Mouse (Mus musculus) neural tube, embryonic 15.5 days (tissue): Measurements from ENCODE around the gene Fpr3. TPM values are rescaled to one million over a fixed set of nuclear protein-coding genes. Genes with fewer than 3 reads are reported as not detected.

Source experiments
- ATAC-seq: fragments of 200-750 bp; cut with Nextera tagmentation; 2 replicates; pipeline ENCODE4 v1.8.0; 2017; ENCODE audit warnings: mild to moderate bottlenecking, moderate TSS enrichment, moderate library complexity; ENCODE audit not compliant: low FRiP score
- H3K27ac ChIP-seq: fragments of 300-500 bp; sonication (generic); replicated peaks from 2 replicates; pipeline ENCODE4 v1.5.1; 2015; ENCODE audit warnings: mild to moderate bottlenecking, inconsistent platforms
- H3K27me3 ChIP-seq: fragments of 300-500 bp; sonication (generic); replicated peaks from 2 replicates; pipeline ENCODE4 v1.6.1; 2015; ENCODE audit warnings: inconsistent platforms
- H3K36me3 ChIP-seq: fragments of 300-500 bp; sonication (generic); 2 replicates; pipeline ENCODE4 v1.6.1; 2015; ENCODE audit warnings: inconsistent platforms
- H3K4me1 ChIP-seq: fragments of 300-500 bp; sonication (generic); 2 replicates; pipeline ENCODE4 v1.6.1; 2015; ENCODE audit warnings: inconsistent platforms
- H3K4me2 ChIP-seq: fragments of 300-500 bp; sonication (generic); 2 replicates; pipeline ENCODE4 v1.6.1; 2015; ENCODE audit warnings: inconsistent platforms, mild to moderate bottlenecking, moderate library complexity
- H3K4me3 ChIP-seq: fragments of 300-500 bp; sonication (generic); replicated peaks from 2 replicates; pipeline ENCODE4 v1.5.1; 2015; ENCODE audit warnings: mild to moderate bottlenecking, inconsistent platforms
- H3K9ac ChIP-seq: fragments of 300-500 bp; sonication (generic); replicated peaks from 2 replicates; pipeline ENCODE4 v1.6.1; 2015; ENCODE audit warnings: mild to moderate bottlenecking, inconsistent platforms
- H3K9me3 ChIP-seq: fragments of 300-500 bp; sonication (generic); replicated peaks from 2 replicates; pipeline ENCODE4 v1.6.1; 2016; ENCODE audit warnings: inconsistent platforms
- WGBS: fragments of 180-500 bp; shearing (Covaris S2); methylation state at CpG from one replicate; pipeline ENCODE4 v1.1.7; 2015; ENCODE audit warnings: mixed read lengths; 5-methylcytosine and 5-hydroxymethylcytosine counted together
- polyA plus RNA-seq: library from polyadenylated mRNA; unstranded; fragments of >200 nt; fragmentation: Nextera tagmentation; extraction: Ambion mirVana; gene quantifications from 2 replicates; pipeline ENCODE4 v1.2.1, GENCODE M21; 2015

Gene Fpr3
- polyA plus RNA-seq, 1 experiment from 2014 or later = not detected

- no peak overlapping the region for H3K4me2 ChIP-seq
- H3K36me3 ChIP-seq = no peaks in the 10 kb centered on the region
- WGBS = 63% methylated on average over 1 of the region's 1 CpGs
- ATAC-seq = no peak
- H3K9ac ChIP-seq = no peak overlapping the region
- no peaks in the 10 kb centered on the region for H3K4me1 ChIP-seq
- H3K9me3 ChIP-seq = no peaks in the 10 kb centered on the region
- no peak overlapping the region for H3K4me3 ChIP-seq
- no peak overlapping the region for H3K27ac ChIP-seq
- no peaks in the 10 kb centered on the region for H3K27me3 ChIP-seq
Observed at GRCm38 (mm10) chr17:17856612-17857011, 31.0 kb upstream of the Fpr3 start.

- ATAC-seq = no peak
- WGBS = 90% methylated on average over 1 of the region's 1 CpGs
- no peak overlapping the region for H3K27ac ChIP-seq
Observed at GRCm38 (mm10) chr17:17857446-17857845, 30.2 kb upstream of the Fpr3 start.

GRCm38 (mm10) chr17:17860110-17860509 is 27.5 kb upstream of the Fpr3 start:
- 91% methylated on average over 3 of the region's 3 CpGs for WGBS
- no peaks in the 10 kb centered on the region for H3K4me1 ChIP-seq
- H3K4me3 ChIP-seq = no peak overlapping the region
- H3K9me3 ChIP-seq = no peaks in the 10 kb centered on the region
- H3K27me3 ChIP-seq = no peaks in the 10 kb centered on the region
- H3K36me3 ChIP-seq = peaks cover 16% of the 10 kb centered on the region
- H3K9ac ChIP-seq = no peak overlapping the region
- H3K4me2 ChIP-seq = no peak overlapping the region
- no peak for ATAC-seq
- H3K27ac ChIP-seq = no peak overlapping the region

More at GRCm38 (mm10) chr17:17857446-17857845, 30.2 kb upstream of the Fpr3 start:
- Histone ChIP-seq H3K9ac (no peak overlapping the region), H3K27me3 (no peaks in the 10 kb centered on the region), H3K9me3 (no peaks in the 10 kb centered on the region), H3K36me3 (no peaks in the 10 kb centered on the region; the same call in 1 of the 2 replicates), H3K4me3 (no peak overlapping the region), H3K4me2 (no peak overlapping the region), H3K4me1 (no peaks in the 10 kb centered on the region)

GRCm38 (mm10) chr17:17862360-17862759 is 25.3 kb upstream of the Fpr3 start:
- H3K9ac ChIP-seq = no peak overlapping the region
- 83% methylated on average over 1 of the region's 1 CpGs for WGBS
- no peaks in the 10 kb centered on the region for H3K9me3 ChIP-seq
- peaks cover 17% of the 10 kb centered on the region for H3K36me3 ChIP-seq
- H3K27ac ChIP-seq = no peak overlapping the region
- no peaks in the 10 kb centered on the region for H3K4me1 ChIP-seq
- no peaks in the 10 kb centered on the region for H3K27me3 ChIP-seq
- no peak overlapping the region for H3K4me2 ChIP-seq
- ATAC-seq = no peak
- H3K4me3 ChIP-seq = no peak overlapping the region

- no peak for ATAC-seq
- Histone ChIP-seq H3K9me3 (no peaks in the 10 kb centered on the region), H3K4me2 (no peak overlapping the region), H3K4me3 (no peak overlapping the region), H3K4me1 (no peaks in the 10 kb centered on the region), H3K27me3 (no peaks in the 10 kb centered on the region), H3K36me3 (peaks cover 17% of the 10 kb centered on the region), H3K9ac (no peak overlapping the region), H3K27ac (no peak overlapping the region)
- WGBS = 55% methylated on average over 2 of the region's 2 CpGs
Observed at GRCm38 (mm10) chr17:17865168-17865567, 22.5 kb upstream of the Fpr3 start.

- WGBS = 87% methylated on average over 11 of the region's 11 CpGs
- Histone ChIP-seq H3K4me3 (no peak overlapping the region), H3K27me3 (no peaks in the 10 kb centered on the region), H3K27ac (no peak overlapping the region), H3K4me2 (no peak overlapping the region), H3K4me1 (no peaks in the 10 kb centered on the region), H3K36me3 (peaks cover 17% of the 10 kb centered on the region), H3K9me3 (no peaks in the 10 kb centered on the region), H3K9ac (no peak overlapping the region)
- ATAC-seq = no peak
Observed at GRCm38 (mm10) chr17:17866801-17867469, 20.7 kb upstream of the Fpr3 start.

- no peaks in the 10 kb centered on the region for H3K36me3 ChIP-seq
- H3K4me2 ChIP-seq = no peak overlapping the region
- H3K9me3 ChIP-seq = peaks cover 5% of the 10 kb centered on the region; the same call in 1 of the 2 replicates
- no peak overlapping the region for H3K4me3 ChIP-seq
- 79% methylated on average over 2 of the region's 2 CpGs for WGBS
- H3K4me1 ChIP-seq = no peaks in the 10 kb centered on the region
- no peak for ATAC-seq
- H3K9ac ChIP-seq = no peak overlapping the region
- no peak overlapping the region for H3K27ac ChIP-seq
- H3K27me3 ChIP-seq = no peaks in the 10 kb centered on the region
Observed at GRCm38 (mm10) chr17:17870892-17871550, 16.6 kb upstream of the Fpr3 start.

- no peak for ATAC-seq
- Histone ChIP-seq H3K4me2 (no peak overlapping the region), H3K27me3 (no peaks in the 10 kb centered on the region), H3K9ac (no peak overlapping the region), H3K27ac (no peak overlapping the region), H3K9me3 (peaks cover 5% of the 10 kb centered on the region; the same call in 1 of the 2 replicates), H3K36me3 (no peaks in the 10 kb centered on the region), H3K4me3 (no peak overlapping the region), H3K4me1 (no peaks in the 10 kb centered on the region)
- 83% methylated on average over 2 of the region's 2 CpGs for WGBS
Observed at GRCm38 (mm10) chr17:17871697-17872096, 16.0 kb upstream of the Fpr3 start.

- ATAC-seq = no peak
- Histone ChIP-seq H3K4me2 (no peak overlapping the region), H3K9me3 (no peaks in the 10 kb centered on the region), H3K4me3 (no peak overlapping the region), H3K9ac (no peak overlapping the region), H3K4me1 (no peaks in the 10 kb centered on the region), H3K27ac (no peak overlapping the region), H3K27me3 (no peaks in the 10 kb centered on the region), H3K36me3 (no peaks in the 10 kb centered on the region)
- WGBS = 97% methylated on average over 1 of the region's 1 CpGs
Observed at GRCm38 (mm10) chr17:17879347-17879746, 8.3 kb upstream of the Fpr3 start.

GRCm38 (mm10) chr17:17882672-17883071 is 5.0 kb upstream of the Fpr3 start:
- Histone ChIP-seq H3K27me3 (no peaks in the 10 kb centered on the region), H3K36me3 (no peaks in the 10 kb centered on the region), H3K4me2 (no peak overlapping the region), H3K4me3 (no peak overlapping the region), H3K9me3 (no peaks in the 10 kb centered on the region), H3K4me1 (no peaks in the 10 kb centered on the region), H3K27ac (no peak overlapping the region), H3K9ac (no peak overlapping the region)
- 86% methylated on average over 3 of the region's 3 CpGs for WGBS
- ATAC-seq = no peak

GRCm38 (mm10) chr17:17883840-17884239 is 3.8 kb upstream of the Fpr3 start, which contains the start of gene Fpr1:
TSS of gene Fpr1 (minus strand) at chr17:17883940.
- no peak within 1 kb of the TSS for H3K4me2 ChIP-seq
- no peaks in the 10 kb centered on the region for H3K36me3 ChIP-seq
- no peaks in the 10 kb centered on the region for H3K9me3 ChIP-seq
- no peak for ATAC-seq
- H3K27me3 ChIP-seq = no peaks in the 10 kb centered on the region
- H3K4me1 ChIP-seq = no peaks in the 10 kb centered on the region
- 56% methylated on average over 1 of the region's 1 CpGs for WGBS
- H3K9ac ChIP-seq = no peak within 1 kb of the TSS
- H3K27ac ChIP-seq = no peak within 1 kb of the TSS
- H3K4me3 ChIP-seq = no peak within 1 kb of the TSS

- H3K4me3 ChIP-seq = no peak overlapping the region
- no peaks in the 10 kb centered on the region for H3K36me3 ChIP-seq
- no peak overlapping the region for H3K27ac ChIP-seq
- H3K27me3 ChIP-seq = no peaks in the 10 kb centered on the region
- no peak overlapping the region for H3K9ac ChIP-seq
- WGBS = 90% methylated on average over 2 of the region's 2 CpGs
- no peaks in the 10 kb centered on the region for H3K4me1 ChIP-seq
- no peak for ATAC-seq
- H3K4me2 ChIP-seq = no peak overlapping the region
- no peaks in the 10 kb centered on the region for H3K9me3 ChIP-seq
Observed at GRCm38 (mm10) chr17:17889732-17890425, 2.2 kb downstream of the Fpr3 start.
